Mouse (Mus musculus) brown adipose tissue, adult 24 weeks (tissue): ENCODE measurements around the gene Glg1. TPM values are rescaled to one million over a fixed set of nuclear protein-coding genes. Genes with fewer than 3 reads are reported as not detected.

ENCODE experiments used
- H3K27ac ChIP-seq: fragments of 200-500 bp; replicated peaks from 2 replicates; pipeline ENCODE4 v1.5.1; 2012; ENCODE audit warnings: low read depth, mild to moderate bottlenecking, low read length
- H3K4me1 ChIP-seq: fragments of 200-500 bp; 2 replicates; pipeline ENCODE4 v1.6.1; 2012; ENCODE audit warnings: low read length, mixed read lengths; ENCODE audit not compliant: control insufficient read depth, insufficient read depth, insufficient read length
- H3K4me3 ChIP-seq: fragments of 200-500 bp; 2 replicates; pipeline ENCODE4 v1.5.1; 2012; ENCODE audit warnings: low read depth, mild to moderate bottlenecking, low read length, moderate library complexity; ENCODE audit not compliant: insufficient read depth
- polyA plus RNA-seq: library from polyadenylated mRNA; stranded (reverse); fragments of >200 nt; gene quantifications from 2 replicates; pipeline ENCODE4 v1.2.4, GENCODE M21; 2012; ENCODE audit not compliant: missing spikeins, insufficient read depth, insufficient read length

Gene Glg1
- polyA plus RNA-seq, 1 experiment: 21.8 TPM

GRCm38 (mm10) chr8:111130756-111131155, 128.3 kb downstream of the Glg1 start:
- no peak overlapping the region for H3K27ac ChIP-seq
- H3K4me3 ChIP-seq: no peak overlapping the region
- H3K4me1 ChIP-seq: no peaks in the 10 kb centered on the region

- Histone ChIP-seq H3K27ac (no peak overlapping the region), H3K4me1 (no peaks in the 10 kb centered on the region), H3K4me3 (no peak overlapping the region)
Observed at GRCm38 (mm10) chr8:111119481-111119880, 139.5 kb downstream of the Glg1 start.

- Histone ChIP-seq H3K27ac (no peak overlapping the region), H3K4me3 (no peak overlapping the region), H3K4me1 (no peaks in the 10 kb centered on the region)
Observed at GRCm38 (mm10) chr8:111114891-111115290, 144.1 kb downstream of the Glg1 start.

Other genes with a start within 250 kb of the Glg1 start
- 2.8 and 3.7 TPM in 2 replicates for gene Ddx19b, start 227.5 kb downstream of the Glg1 start, polyA plus RNA-seq
- gene Aars, start 226.1 kb downstream of the Glg1 start, polyA plus RNA-seq: 27.1 and 45.8 TPM in 2 replicates
- not detected in 2 replicates for gene Exosc6, start 202.9 kb downstream of the Glg1 start, polyA plus RNA-seq
- gene Clec18a, start 166.8 kb downstream of the Glg1 start, polyA plus RNA-seq: not detected in 2 replicates
- gene Pdpr, start 164.6 kb downstream of the Glg1 start, polyA plus RNA-seq: 21.3 and 50.5 TPM in 2 replicates
- 7.0 and 9.1 TPM in 2 replicates for gene Rfwd3, start 41.0 kb upstream of the Glg1 start, polyA plus RNA-seq
- gene Mlkl, start 79.0 kb upstream of the Glg1 start, polyA plus RNA-seq: 2.7 and 2.8 TPM in 2 replicates
- gene Fa2h, start 134.6 kb upstream of the Glg1 start, polyA plus RNA-seq: 1.0 TPM in 1 of 2 replicates, not detected in the other